Mouse (Mus musculus) forebrain, embryonic 11.5 days (tissue): ENCODE data around the gene Serpine2. TPM values are rescaled to one million over a fixed set of nuclear protein-coding genes. Genes with fewer than 3 reads are reported as not detected.
A peak's percentile ranks its signal among the peaks of the same experiment; 100 is the strongest.

Source experiments
- ATAC-seq: fragments of 200-750 bp; cut with Nextera tagmentation; replicated peaks from 2 replicates; pipeline ENCODE4 v1.8.0; 2017; ENCODE audit warnings: moderate TSS enrichment; ENCODE audit not compliant: low FRiP score
- DNase-seq: peaks from one replicate; pipeline ENCODE4 v3.0.0-alpha.2; 2017; ENCODE audit warnings: low spot score
- H3K27ac ChIP-seq: fragments of 300-500 bp; sonication (generic); 2 replicates; pipeline ENCODE4 v1.5.1; 2014; ENCODE audit warnings: low read depth, low read length
- H3K27me3 ChIP-seq: fragments of 300-500 bp; sonication (generic); 2 replicates; pipeline ENCODE4 v1.6.1; 2014; ENCODE audit warnings: mild to moderate bottlenecking, low read length, mixed read lengths; ENCODE audit not compliant: control insufficient read depth, insufficient read depth
- H3K36me3 ChIP-seq: fragments of 300-500 bp; sonication (generic); 2 replicates; pipeline ENCODE4 v1.6.1; 2014; ENCODE audit warnings: mild to moderate bottlenecking, low read length, moderate library complexity, mixed read lengths; ENCODE audit not compliant: control insufficient read depth, insufficient read depth
- H3K4me1 ChIP-seq: fragments of 300-500 bp; sonication (generic); replicated peaks from 2 replicates; pipeline ENCODE4 v1.6.1; 2014; ENCODE audit warnings: low read length, mixed read lengths; ENCODE audit not compliant: control insufficient read depth, insufficient read depth
- H3K4me2 ChIP-seq: fragments of 300-500 bp; sonication (generic); 2 replicates; pipeline ENCODE4 v1.6.1; 2014; ENCODE audit warnings: low read depth, mild to moderate bottlenecking, low read length, moderate library complexity, mixed read lengths; ENCODE audit not compliant: severe bottlenecking
- H3K4me3 ChIP-seq: fragments of 300-500 bp; sonication (generic); 2 replicates; pipeline ENCODE4 v1.5.1; 2014; ENCODE audit warnings: low read depth, low read length
- H3K9ac ChIP-seq: fragments of 300-500 bp; sonication (generic); 2 replicates; pipeline ENCODE4 v1.6.1; 2014; ENCODE audit warnings: low read length
- H3K9me3 ChIP-seq: fragments of 300-500 bp; sonication (generic); 2 replicates; pipeline ENCODE4 v1.6.1; 2016; ENCODE audit warnings: low read length, mixed read lengths; ENCODE audit not compliant: control insufficient read depth
- WGBS: fragments of 180-500 bp; shearing (Covaris S2); extraction: QIAGEN DNeasy Blood & Tissue Kit; methylation state at CpG from one replicate; pipeline ENCODE4 v1.1.7; 2014; 5-methylcytosine and 5-hydroxymethylcytosine counted together
- polyA plus RNA-seq: library from polyadenylated mRNA; unstranded; fragments of >200 nt; fragmentation: Nextera tagmentation; extraction: Ambion mirVana; gene quantifications from 2 replicates; pipeline ENCODE4 v1.2.1, GENCODE M21; 2014

Serpine2 gene
- polyA plus RNA-seq, 1 experiment from 2014 or later: 49.1 TPM

DNA sequence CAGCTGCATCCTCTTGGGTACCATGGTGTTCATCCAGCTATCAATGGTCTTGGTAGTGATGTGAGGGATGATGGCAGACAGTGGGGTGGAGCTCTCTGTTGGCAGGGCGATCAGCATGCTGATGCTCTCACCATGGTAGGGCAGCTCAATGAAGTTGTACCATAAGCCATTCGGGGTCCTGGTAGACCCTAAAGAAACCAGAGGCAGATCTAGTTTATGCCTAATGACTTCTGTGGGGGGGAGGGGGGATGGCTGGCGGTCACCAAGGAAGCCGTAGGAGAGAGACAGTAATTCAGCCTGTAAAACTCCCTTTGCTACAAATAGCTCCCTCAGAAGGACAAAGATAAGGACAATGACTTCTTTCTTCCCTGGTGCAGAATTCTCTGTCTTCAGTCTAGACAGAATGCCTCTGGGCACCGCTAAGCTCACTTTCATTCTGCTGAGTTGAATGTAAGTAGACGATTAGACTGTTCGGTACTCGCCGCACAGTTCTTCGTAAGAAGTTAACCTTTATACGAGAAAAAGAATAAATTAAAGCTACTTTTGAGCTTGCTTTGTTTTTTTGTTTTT lies 58.0 kb downstream of the Serpine2 start:
- WGBS: 71% methylated on average over 11 of the region's 11 CpGs
- Histone ChIP-seq H3K27me3 (no peaks in the 10 kb centered on the region), H3K4me3 (no peak overlapping the region), H3K9me3 (no peaks in the 10 kb centered on the region), H3K4me2 (no peak overlapping the region), H3K36me3 (no peaks in the 10 kb centered on the region), H3K27ac (no peak overlapping the region), H3K4me1 (no peaks in the 10 kb centered on the region), H3K9ac (no peak overlapping the region)
- DNase-seq: no peak
- no peak for ATAC-seq

DNA sequence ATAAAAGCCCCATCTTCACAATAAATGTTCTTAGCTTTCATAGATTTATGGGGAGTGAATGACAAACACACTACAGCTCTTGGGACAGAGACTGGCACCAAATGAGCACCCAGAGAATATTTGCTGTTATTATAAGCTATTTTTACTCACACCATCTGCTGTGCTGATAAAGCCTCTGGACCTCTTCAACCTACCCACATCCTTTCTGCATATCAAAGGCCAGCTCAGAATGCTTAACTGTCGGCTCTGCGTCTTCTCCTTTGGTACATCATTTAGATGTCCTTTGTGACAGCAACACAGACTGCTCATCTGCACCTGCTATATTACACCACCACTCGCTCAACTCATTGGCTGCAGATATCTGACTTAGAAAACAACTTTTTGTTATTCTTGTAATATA lies 63.9 kb downstream of the Serpine2 start:
- ATAC-seq: no peak

DNA sequence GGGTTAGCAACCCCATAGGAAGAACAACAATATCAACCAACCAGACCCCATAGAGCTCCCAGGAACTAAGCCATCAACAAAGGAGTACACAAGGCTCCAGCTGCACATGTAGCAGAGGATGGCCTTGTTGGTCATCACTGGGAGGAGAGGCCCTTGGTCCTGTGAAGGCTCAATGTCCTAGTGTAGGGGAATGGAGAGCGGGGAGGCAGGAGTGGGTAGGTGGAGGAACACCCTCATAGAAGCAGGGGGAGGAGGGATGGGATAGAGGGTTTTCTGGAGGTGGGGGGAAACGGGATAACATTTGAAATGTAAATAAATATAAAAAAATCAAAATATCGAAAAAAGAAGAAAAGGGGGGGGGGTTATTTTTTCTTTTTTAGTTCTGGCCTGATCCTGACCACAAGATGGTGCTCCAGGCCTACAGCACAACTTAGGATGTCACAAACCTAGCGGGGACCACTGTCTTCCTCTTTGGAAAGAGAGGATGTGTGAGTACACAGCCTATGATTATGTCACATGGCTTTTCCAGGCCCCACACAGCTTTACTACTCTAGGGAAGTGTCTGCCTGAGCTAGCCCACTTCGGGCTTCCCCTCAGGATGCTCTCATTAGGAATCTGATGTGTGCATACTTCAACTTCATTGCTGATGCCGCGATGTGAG lies 74.6 kb downstream of the Serpine2 start:
- Histone ChIP-seq H3K36me3 (peaks cover 8% of the 10 kb centered on the region), H3K9ac (no peak overlapping the region), H3K4me2 (no peak overlapping the region), H3K27ac (no peak overlapping the region), H3K9me3 (no peaks in the 10 kb centered on the region), H3K4me3 (no peak overlapping the region), H3K27me3 (no peaks in the 10 kb centered on the region), H3K4me1 (no peaks in the 10 kb centered on the region)
- DNase-seq (no peak), ATAC-seq (peak; percentile 49; the same call in 1 of the 2 replicates)
- 69% methylated on average over 7 of the region's 7 CpGs for WGBS

More for the DNA sequence above, 63.9 kb downstream of the Serpine2 start:
- H3K36me3 ChIP-seq: no peaks in the 10 kb centered on the region
- no peak for DNase-seq
- no peak overlapping the region for H3K4me2 ChIP-seq
- H3K27me3 ChIP-seq: no peaks in the 10 kb centered on the region
- no peak overlapping the region for H3K4me3 ChIP-seq
- WGBS: 80% methylated on average over 3 of the region's 3 CpGs
- H3K4me1 ChIP-seq: no peaks in the 10 kb centered on the region
- no peaks in the 10 kb centered on the region for H3K9me3 ChIP-seq
- no peak overlapping the region for H3K27ac ChIP-seq
- H3K9ac ChIP-seq: no peak overlapping the region

DNA sequence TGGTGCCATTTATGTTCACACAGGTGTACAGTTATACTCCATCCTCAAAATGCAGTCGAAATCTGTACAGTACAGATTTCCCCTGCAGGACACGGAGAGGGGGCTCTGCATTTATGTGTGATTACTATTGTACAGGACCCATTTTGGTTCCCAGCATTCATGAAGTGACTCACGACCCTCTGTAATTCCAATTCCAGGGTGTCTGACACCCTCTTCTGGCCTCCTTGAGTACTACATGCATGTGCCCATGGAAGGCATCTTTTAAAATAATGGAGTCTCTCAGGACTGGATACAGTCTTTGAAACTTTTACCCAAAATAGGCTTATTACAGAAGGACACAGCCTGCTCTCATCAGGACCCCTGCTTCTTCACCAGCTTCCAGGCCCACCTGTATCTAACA lies 78.5 kb downstream of the Serpine2 start:
- no peak for DNase-seq
- Histone ChIP-seq H3K36me3 (peaks cover 13% of the 10 kb centered on the region), H3K27me3 (no peaks in the 10 kb centered on the region)

DNA sequence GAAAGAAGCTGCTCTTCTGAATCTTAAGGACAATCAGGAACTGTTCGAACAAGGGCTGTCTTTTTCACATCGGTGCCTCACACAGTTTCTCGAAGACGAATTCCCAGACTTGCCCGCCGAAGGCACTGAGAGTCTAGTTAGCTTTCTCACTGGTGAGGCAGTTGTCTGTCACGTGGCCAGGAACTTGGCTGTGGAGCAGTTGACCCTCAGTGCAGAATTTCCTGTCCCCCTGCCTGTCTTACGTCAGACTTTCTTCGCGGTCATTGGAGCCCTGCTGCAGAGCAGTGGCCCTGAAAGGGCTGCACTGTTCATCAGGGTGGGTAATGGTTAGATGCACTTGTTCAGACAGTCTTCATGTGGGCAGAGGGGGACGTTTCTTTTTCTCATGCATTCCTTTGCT lies 83.0 kb downstream of the Serpine2 start:
- Histone ChIP-seq H3K27ac (no peak overlapping the region), H3K9ac (no peak overlapping the region)
- WGBS: 90% methylated on average over 11 of the region's 11 CpGs

More for the DNA sequence above, 78.5 kb downstream of the Serpine2 start:
- H3K9me3 ChIP-seq: no peaks in the 10 kb centered on the region
- no peak for ATAC-seq
- no peak overlapping the region for H3K4me3 ChIP-seq
- no peak overlapping the region for H3K27ac ChIP-seq
- no peak overlapping the region for H3K4me2 ChIP-seq
- 81% methylated on average over 3 of the region's 3 CpGs for WGBS
- H3K4me1 ChIP-seq: no peaks in the 10 kb centered on the region
- H3K9ac ChIP-seq: no peak overlapping the region

DNA sequence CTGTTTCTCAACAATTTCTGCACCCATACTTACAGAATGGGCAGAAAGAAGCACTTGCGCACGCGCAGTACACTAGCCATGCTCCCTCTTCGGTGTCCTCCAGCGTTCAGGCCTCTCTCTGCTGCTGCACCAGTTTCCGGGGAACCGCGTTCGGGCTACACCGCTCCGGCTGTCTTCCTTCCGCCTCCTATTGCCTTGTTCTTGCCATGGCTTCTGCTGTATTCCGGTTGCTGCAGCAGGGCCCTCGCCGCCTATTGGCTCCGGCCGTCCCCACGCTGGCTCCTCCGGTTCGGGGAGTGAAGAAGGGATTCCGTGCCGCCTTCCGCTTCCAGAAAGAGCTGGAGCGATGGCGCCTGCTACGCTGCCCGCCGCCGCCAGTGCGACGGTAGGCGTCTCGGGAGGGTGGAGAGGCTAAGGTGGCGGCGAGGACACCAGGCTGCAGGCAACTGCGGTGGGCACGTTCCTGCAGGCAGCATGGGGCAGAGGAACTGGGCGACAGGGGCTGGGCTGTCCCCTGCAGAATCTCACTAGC lies 85.0 kb downstream of the Serpine2 start, which contains the start of the genes Mrpl44 and Wdfy1:
TSS of gene Mrpl44 (plus strand) at position 92 of the 532 bp plus-strand sequence.
TSS of gene Wdfy1 (minus strand) at position 217 of the 532 bp plus-strand sequence.
- Histone ChIP-seq H3K9ac (peak within 1 kb of the TSS; percentile 90), H3K4me3 (peak within 1 kb of the TSS; percentile 88), H3K27ac (peak within 1 kb of the TSS; percentile 81), H3K36me3 (peaks cover 4% of the 10 kb centered on the region; the same call in 1 of the 2 replicates), H3K9me3 (no peaks in the 10 kb centered on the region), H3K27me3 (no peaks in the 10 kb centered on the region; the same call in 1 of the 2 replicates), H3K4me2 (peak within 1 kb of the TSS; percentile 47), H3K4me1 (0 out of 2 replicates have a peak, but pooled peaks cover 1% of the 10 kb centered on the region)
- peak; percentile 96 for DNase-seq
- under 1% methylated on average over 38 of the region's 38 CpGs for WGBS
- peak; percentile 99 for ATAC-seq

More for the DNA sequence above, 83.0 kb downstream of the Serpine2 start:
- Histone ChIP-seq H3K9me3 (no peaks in the 10 kb centered on the region), H3K4me1 (0 out of 2 replicates have a peak, but pooled peaks cover 1% of the 10 kb centered on the region), H3K4me2 (no peak overlapping the region), H3K27me3 (no peaks in the 10 kb centered on the region), H3K36me3 (peaks cover 13% of the 10 kb centered on the region), H3K4me3 (no peak overlapping the region)
- ATAC-seq (no peak), DNase-seq (no peak)

DNA sequence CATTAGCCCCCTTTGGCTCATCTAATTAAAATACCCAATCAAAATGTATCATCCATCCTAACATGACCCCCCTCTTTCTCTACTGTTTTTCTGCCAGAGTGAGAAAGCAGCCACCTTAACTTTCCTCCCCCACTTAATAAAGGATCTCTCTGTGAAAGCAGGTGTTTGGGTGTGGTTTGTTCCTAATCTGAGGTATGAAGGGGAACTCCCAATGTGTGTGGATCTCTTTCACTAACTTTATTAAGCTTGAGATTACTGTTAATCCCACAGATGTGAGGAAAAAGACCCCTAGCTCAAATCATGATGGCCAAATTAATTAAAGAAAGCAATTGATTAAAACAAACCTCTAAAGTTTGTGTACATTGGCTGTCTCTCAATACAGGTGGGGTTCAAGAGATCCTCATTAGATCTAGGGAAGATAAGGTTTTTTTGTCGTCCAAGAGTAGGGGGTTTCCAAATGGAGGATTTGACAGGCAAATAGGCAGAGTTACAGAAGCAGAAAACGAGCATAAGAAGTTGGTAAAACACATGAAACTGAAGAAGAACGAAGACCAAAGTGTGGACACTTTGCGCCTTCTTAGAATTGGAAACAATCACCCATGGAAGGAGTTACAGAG lies 86.7 kb downstream of the Serpine2 start:
- Histone ChIP-seq H3K27me3 (no peaks in the 10 kb centered on the region; the same call in 1 of the 2 replicates), H3K4me1 (0 out of 2 replicates have a peak, but pooled peaks cover 1% of the 10 kb centered on the region), H3K4me2 (no peak overlapping the region), H3K36me3 (no peaks in the 10 kb centered on the region; the same call in 1 of the 2 replicates), H3K27ac (no peak overlapping the region), H3K4me3 (no peak overlapping the region), H3K9ac (no peak overlapping the region), H3K9me3 (no peaks in the 10 kb centered on the region)
- ATAC-seq (no peak), DNase-seq (no peak)
- WGBS: 87% methylated on average over 4 of the region's 4 CpGs

DNA sequence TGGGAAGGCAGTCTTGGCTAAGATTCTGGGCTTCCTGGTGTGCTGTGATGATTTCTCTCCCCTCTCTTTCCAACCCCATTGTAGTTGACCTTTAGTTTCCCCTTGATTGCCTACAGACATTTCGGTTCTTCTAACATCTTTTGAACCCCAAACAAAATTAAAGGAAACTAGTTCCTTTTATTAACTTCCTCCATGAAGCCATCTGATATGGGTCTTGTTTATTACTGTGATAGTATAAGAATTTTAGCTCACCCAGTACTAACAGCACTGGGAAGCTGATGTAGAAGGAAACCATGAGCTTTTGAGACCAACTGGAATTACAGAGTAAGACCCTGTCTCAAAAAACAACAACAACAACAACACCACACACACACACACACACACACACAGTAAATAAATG lies 92.7 kb downstream of the Serpine2 start:
- Histone ChIP-seq H3K4me1 (no peaks in the 10 kb centered on the region), H3K36me3 (no peaks in the 10 kb centered on the region), H3K4me3 (no peak overlapping the region), H3K4me2 (no peak overlapping the region), H3K27me3 (no peaks in the 10 kb centered on the region; the same call in 1 of the 2 replicates), H3K9me3 (no peaks in the 10 kb centered on the region), H3K9ac (no peak overlapping the region), H3K27ac (no peak overlapping the region)
- DNase-seq: no peak
- 83% methylated on average over 1 of the region's 1 CpGs for WGBS
- no peak for ATAC-seq
